Mouse (Mus musculus): ENCODE results near the gene Mroh3. TPM values are rescaled to one million over a fixed set of nuclear protein-coding genes. Genes with fewer than 3 reads are reported as not detected.

Gene Mroh3
- not detected in 2 replicates for polyA plus RNA-seq (2015; fragmentation: Nextera tagmentation; extraction: Ambion mirVana)

GRCm38 (mm10) chr1:136212803-136213202, at the start of gene Mroh3:
Gene Mroh3, minus strand, starts transcription at chr1:136212828.

GRCm38 (mm10) chr1:136260635-136261238, 48.1 kb upstream of the Mroh3 start, which contains the start of gene Gpr25:
Gene Gpr25, minus strand, starts transcription at chr1:136260873.

GRCm38 (mm10) chr1:136233892-136234594, 21.4 kb upstream of the Mroh3 start, which contains the start of gene Inava:
Gene Inava, minus strand, starts transcription at chr1:136234264.

Other genes starting within 250 kb of the Mroh3 start
- 0.13 and 0.28 TPM in 2 replicates for gene Igfn1, start 206.5 kb downstream of the Mroh3 start, polyA plus RNA-seq (2015; fragmentation: Nextera tagmentation; extraction: Ambion mirVana)
- gene Tmem9, start 204.7 kb downstream of the Mroh3 start, polyA plus RNA-seq (2015; fragmentation: Nextera tagmentation; extraction: Ambion mirVana) = 70.8 and 75.0 TPM in 2 replicates
- not detected in 2 replicates for gene Ascl5, start 162.0 kb downstream of the Mroh3 start, polyA plus RNA-seq (2015; fragmentation: Nextera tagmentation; extraction: Ambion mirVana)
- gene Cacna1s, start 160.1 kb downstream of the Mroh3 start, polyA plus RNA-seq (2015; fragmentation: Nextera tagmentation; extraction: Ambion mirVana) = 68.4 and 95.7 TPM in 2 replicates
- 0.26 and 0.48 TPM in 2 replicates for gene Kif21b, start 81.4 kb downstream of the Mroh3 start, polyA plus RNA-seq (2015; fragmentation: Nextera tagmentation; extraction: Ambion mirVana)
- 0.10 and 0.52 TPM in 2 replicates for gene Inava, start 21.4 kb upstream of the Mroh3 start, polyA plus RNA-seq (2015; fragmentation: Nextera tagmentation; extraction: Ambion mirVana)
- gene Gpr25, start 48.0 kb upstream of the Mroh3 start, polyA plus RNA-seq (2015; fragmentation: Nextera tagmentation; extraction: Ambion mirVana) = not detected in 2 replicates
- 4.0 and 4.1 TPM in 2 replicates for gene Camsap2, start 133.3 kb upstream of the Mroh3 start, polyA plus RNA-seq (2015; fragmentation: Nextera tagmentation; extraction: Ambion mirVana)
- gene Ddx59, start 202.4 kb upstream of the Mroh3 start, polyA plus RNA-seq (2015; fragmentation: Nextera tagmentation; extraction: Ambion mirVana) = 8.1 and 9.8 TPM in 2 replicates

Data from skeletal muscle tissue, postnatal 0 days (tissue).